Mouse (Mus musculus) ES-E14 (cell line): ENCODE measurements around the gene Ppfia2. TPM values are rescaled to one million over a fixed set of nuclear protein-coding genes. Genes with fewer than 3 reads are reported as not detected.

Source experiments
- DNase-seq: peaks from one replicate; pipeline ENCODE4 v3.0.0-alpha.2; 2013; ENCODE audit warnings: low read depth, low spot score
- H3K27ac ChIP-seq: 2 replicates; pipeline ENCODE4 v1.5.1; 2012; ENCODE audit warnings: low read depth, mild to moderate bottlenecking, low read length, moderate library complexity, mixed read lengths; ENCODE audit not compliant: poor library complexity, insufficient read depth, severe bottlenecking
- H3K36me3 ChIP-seq: 2 replicates; pipeline ENCODE4 v1.6.1; 2012; ENCODE audit warnings: mild to moderate bottlenecking, low read length, moderate library complexity, mixed read lengths; ENCODE audit not compliant: control insufficient read depth, poor library complexity, insufficient read depth, severe bottlenecking
- H3K4me1 ChIP-seq, 2 experiments: fragments of 150-350 bp in 1 of 2; sonication (generic) in 1 of 2; 2 replicates each; pipeline ENCODE4 v1.6.1; 2012; ENCODE audit warnings: low read length in 2 of 2, mild to moderate bottlenecking in 1 of 2, mixed read lengths in 1 of 2; ENCODE audit not compliant: control insufficient read depth in 2 of 2, insufficient read depth in 2 of 2, poor library complexity in 1 of 2
- H3K4me3 ChIP-seq, 2 experiments: fragments of 150-350 bp in 1 of 2; sonication (generic) in 1 of 2; 2 replicates each; pipeline ENCODE4 v1.5.1; 2012; ENCODE audit warnings: low read length in 2 of 2, low read depth in 1 of 2, mild to moderate bottlenecking in 1 of 2, mixed read lengths in 1 of 2; ENCODE audit not compliant: insufficient read depth in 1 of 2, poor library complexity in 1 of 2, severe bottlenecking in 1 of 2
- H3K9ac ChIP-seq: 2 replicates; pipeline ENCODE4 v1.6.1; 2012; ENCODE audit warnings: low read depth, mild to moderate bottlenecking, low read length, mixed read lengths; ENCODE audit not compliant: poor library complexity, insufficient read depth, severe bottlenecking
- H3K9me3 ChIP-seq: fragments of 150-350 bp; sonication (generic); 2 replicates; pipeline ENCODE4 v1.6.1; 2012; ENCODE audit warnings: low read depth, mild to moderate bottlenecking, low read length; ENCODE audit not compliant: control insufficient read depth, insufficient read depth
- CHD2 ChIP-seq: IDR thresholded peaks from 2 replicates; pipeline ENCODE4 v1.6.1; 2014; ENCODE audit warnings: mild to moderate bottlenecking, low read depth, low read length, inconsistent platforms
- HCFC1 ChIP-seq: IDR thresholded peaks from 2 replicates; pipeline ENCODE4 v1.6.1; 2012; ENCODE audit warnings: low read length, inconsistent platforms, borderline replicate concordance; ENCODE audit not compliant: insufficient read depth
- MAFK ChIP-seq: IDR thresholded peaks from 2 replicates; pipeline ENCODE4 v1.6.1; 2014; ENCODE audit warnings: mild to moderate bottlenecking, low read depth, low read length, inconsistent platforms; ENCODE audit not compliant: insufficient read depth
- ZC3H11A ChIP-seq: IDR thresholded peaks from 2 replicates; pipeline ENCODE4 v1.6.1; 2012; ENCODE audit warnings: low read depth, mild to moderate bottlenecking, inconsistent platforms, low read length, borderline replicate concordance
- ZNF384 ChIP-seq: IDR thresholded peaks from 2 replicates; pipeline ENCODE4 v1.6.1; 2012; ENCODE audit warnings: low read depth, low read length, inconsistent platforms
- in situ Hi-C, 2 experiments: fragments of 600-800 bp; cut with MboI; formaldehyde crosslinking; loops; one replicate each; pipeline ENCODE4 v1.15.1; 2025; ENCODE audit warnings: low sequenced_read_pairs in 2 of 2, inconsistent platforms in 1 of 2; ENCODE audit not compliant: unreplicated experiment in 2 of 2
- total RNA-seq: library from RNA; depleted of rRNA; stranded (reverse); fragments of 300-350 nt; gene quantifications from 2 replicates; pipeline ENCODE4 v1.2.3, GENCODE M21; 2012

Gene Ppfia2
- total RNA-seq, 1 experiment: 0.09 TPM

GRCm38 (mm10) chr10:106719936-106720335 is 249.8 kb downstream of the Ppfia2 start:
- Histone ChIP-seq H3K4me3 (no peak overlapping the region), H3K27ac (no peak overlapping the region), H3K9ac (no peak overlapping the region), H3K4me1 (no peaks in the 10 kb centered on the region), H3K36me3 (no peaks in the 10 kb centered on the region), H3K9me3 (no peaks in the 10 kb centered on the region)
- in situ Hi-C loops: no loop called here
- no peak for DNase-seq
- TF ChIP-seq MAFK: no peak
- no peak for TF ChIP-seq HCFC1
- TF ChIP-seq ZNF384: no peak
- no peak for TF ChIP-seq ZC3H11A
- TF ChIP-seq CHD2: no peak

DNA sequence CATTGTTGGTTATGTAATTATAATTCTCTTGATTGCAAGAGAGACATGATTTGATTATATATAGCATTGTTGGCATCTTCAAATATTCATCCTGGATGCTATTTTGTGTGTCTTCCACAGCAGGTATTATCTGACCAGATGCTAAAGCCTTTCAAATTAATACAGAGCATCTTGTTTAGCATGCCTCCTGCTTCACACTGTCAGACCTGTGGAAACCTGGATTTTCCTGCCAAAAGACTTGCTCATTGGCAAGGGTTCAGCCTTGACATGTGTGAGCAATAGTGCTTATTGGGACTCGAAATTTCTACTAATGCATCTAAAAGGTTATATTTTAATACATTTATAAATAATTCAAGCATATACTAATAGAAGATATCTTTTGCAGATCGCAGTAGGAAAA is 262.1 kb downstream of the Ppfia2 start:
- H3K9ac ChIP-seq: no peak overlapping the region
- H3K27ac ChIP-seq: no peak overlapping the region
- no peak overlapping the region for H3K4me3 ChIP-seq
- in situ Hi-C loops: no loop called here
- TF ChIP-seq MAFK: no peak
- no peaks in the 10 kb centered on the region for H3K4me1 ChIP-seq
- no peaks in the 10 kb centered on the region for H3K36me3 ChIP-seq
- no peaks in the 10 kb centered on the region for H3K9me3 ChIP-seq
- DNase-seq: no peak

DNA sequence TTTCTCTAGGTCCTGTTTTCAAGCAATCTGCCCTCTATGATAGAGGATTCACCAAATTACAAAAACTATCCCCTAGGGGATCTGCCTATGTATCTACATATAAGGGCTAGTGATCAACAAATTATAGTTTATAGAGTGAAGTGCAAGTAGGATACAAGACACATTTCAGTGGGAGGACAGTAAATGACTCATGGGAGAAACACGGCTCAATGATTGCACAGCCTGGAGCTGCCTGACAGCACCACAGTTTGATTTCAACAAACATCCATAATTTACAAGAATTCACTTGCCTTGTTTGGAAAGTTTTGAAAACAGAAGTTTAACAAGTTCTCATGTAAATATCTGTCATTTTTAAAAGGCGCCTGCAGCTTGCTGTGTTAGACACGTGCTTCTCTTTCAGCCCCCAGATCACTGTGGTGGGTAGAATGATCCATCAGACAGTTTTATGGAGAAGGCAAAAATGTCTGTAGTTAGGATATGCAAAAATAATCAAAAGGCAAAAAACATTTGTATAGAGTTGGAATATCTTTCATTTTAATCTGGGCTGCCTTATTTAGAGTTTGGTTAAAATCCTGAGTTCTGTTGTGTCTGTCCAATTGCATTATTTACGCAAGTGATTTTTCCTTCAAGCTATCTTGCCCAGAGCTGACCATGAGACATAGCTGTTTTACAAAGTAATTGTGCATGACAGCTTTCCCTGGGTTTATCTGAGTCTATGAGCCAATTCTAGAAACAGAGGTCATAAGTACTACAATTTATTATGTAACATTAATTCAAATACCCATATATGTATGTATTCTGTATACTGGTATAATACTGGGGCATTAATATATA is 266.3 kb downstream of the Ppfia2 start:
- in situ Hi-C loops: no loop called here
- no peak for DNase-seq
- Histone ChIP-seq H3K9ac (no peak overlapping the region), H3K9me3 (no peaks in the 10 kb centered on the region), H3K36me3 (no peaks in the 10 kb centered on the region), H3K4me3 (no peak overlapping the region), H3K27ac (no peak overlapping the region), H3K4me1 (no peaks in the 10 kb centered on the region)
- TF ChIP-seq ZNF384: no peak
- no peak for TF ChIP-seq ZC3H11A
- TF ChIP-seq HCFC1: no peak
- TF ChIP-seq MAFK: no peak
- no peak for TF ChIP-seq CHD2

GRCm38 (mm10) chr10:106738190-106738589 is 268.1 kb downstream of the Ppfia2 start:
- Histone ChIP-seq H3K4me3 (no peak overlapping the region), H3K9ac (no peak overlapping the region), H3K9me3 (no peaks in the 10 kb centered on the region), H3K27ac (no peak overlapping the region), H3K4me1 (no peaks in the 10 kb centered on the region), H3K36me3 (no peaks in the 10 kb centered on the region)
- in situ Hi-C loops: no loop called here
- TF ChIP-seq ZNF384 (no peak), CHD2 (no peak), HCFC1 (no peak), MAFK (no peak), ZC3H11A (no peak)
- no peak for DNase-seq

GRCm38 (mm10) chr10:106744966-106745365 is 274.8 kb downstream of the Ppfia2 start:
- H3K36me3 ChIP-seq: no peaks in the 10 kb centered on the region
- no peaks in the 10 kb centered on the region for H3K4me1 ChIP-seq
- H3K4me3 ChIP-seq: no peak overlapping the region
- H3K9ac ChIP-seq: no peak overlapping the region
- no peak overlapping the region for H3K27ac ChIP-seq
- H3K9me3 ChIP-seq: no peaks in the 10 kb centered on the region
- in situ Hi-C loops: no loop called here
- no peak for TF ChIP-seq ZNF384
- no peak for TF ChIP-seq CHD2
- DNase-seq: no peak
